Comparison of ENCODE assay signal across 28 mouse cellular contexts in the genomic region with DNA sequence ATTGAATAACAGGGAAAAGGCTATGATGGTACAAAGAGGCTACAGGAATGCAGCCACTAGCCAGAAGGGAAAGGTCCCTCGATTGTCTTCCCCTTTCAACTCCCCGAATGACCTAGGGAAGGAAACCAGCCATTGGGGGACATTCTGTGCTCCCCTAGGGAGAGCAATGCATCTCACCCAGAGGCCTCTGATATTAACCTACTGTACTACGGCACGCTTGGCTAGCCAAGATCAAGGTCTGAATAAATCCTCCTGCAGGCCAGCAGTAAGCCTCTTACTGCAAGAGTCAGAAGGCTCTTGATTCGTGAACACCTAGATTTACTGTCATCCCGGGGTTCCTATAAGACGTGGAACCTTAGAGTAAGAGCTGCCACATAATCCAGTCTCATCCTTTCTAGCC. TPM values are rescaled to one million over a fixed set of nuclear protein-coding genes. Genes with fewer than 3 reads are reported as not detected.
DNase-seq lines count a peak whose midpoint lies in the region; ATAC-seq and TF ChIP-seq lines count a peak whose summit lies in the region.
"Had no signal": no experiment of that assay in that cellular context is flagged by ENCODE, and none has a peak within 500 bp of the region (broad histone marks: within the 10 kb centered on the region; RNA-seq: fewer than 3 reads in every experiment).

No protein-coding gene starts in this region.

- TF ChIP-seq CTCF in kidney, postnatal 0 days (IDR thresholded peaks at IDR 0.05; ENCODE audit: low read depth) = no peak
- no peak for TF ChIP-seq CTCF in midbrain, postnatal 0 days (IDR thresholded peaks at IDR 0.05)

- 58% methylated on average over 7 of the region's 7 CpGs for WGBS in kidney, postnatal 0 days
- 73% methylated on average over 7 of the region's 7 CpGs for WGBS in kidney, embryonic 14.5 days
- WGBS in midbrain, embryonic 13.5 days = 63% methylated on average over 7 of the region's 7 CpGs
- WGBS in midbrain, embryonic 15.5 days = 56% methylated on average over 7 of the region's 7 CpGs
- 59% methylated on average over 7 of the region's 7 CpGs for WGBS in midbrain, postnatal 0 days

- peaks cover 62% of the 10 kb centered on the region for H3K36me3 ChIP-seq in kidney, postnatal 0 days (ENCODE audit: insufficient read depth, low read length)
- H3K36me3 ChIP-seq in kidney, embryonic 14.5 days (ENCODE audit: control insufficient read depth, insufficient read depth, low read length) = peaks cover 89% of the 10 kb centered on the region
- peaks cover 91% of the 10 kb centered on the region for H3K36me3 ChIP-seq in midbrain, embryonic 13.5 days
- H3K36me3 ChIP-seq in midbrain, embryonic 15.5 days (replicated peaks) = peaks cover 70% of the 10 kb centered on the region
- H3K36me3 ChIP-seq in midbrain, postnatal 0 days (ENCODE audit: insufficient read depth, low read length) = peaks cover 86% of the 10 kb centered on the region

- H3K4me2 ChIP-seq in kidney, postnatal 0 days (ENCODE audit: low read length) = no peak overlapping the region
- no peak overlapping the region for H3K4me2 ChIP-seq in kidney, embryonic 14.5 days (replicated peaks; ENCODE audit: low read depth, low read length)
- H3K4me2 ChIP-seq in midbrain, embryonic 13.5 days (replicated peaks) = no peak overlapping the region
- H3K4me2 ChIP-seq in midbrain, embryonic 15.5 days = no peak overlapping the region
- H3K4me2 ChIP-seq in midbrain, postnatal 0 days (ENCODE audit: low read depth, low read length, poor library complexity, severe bottlenecking) = no peak overlapping the region
- H3K4me2 ChIP-seq: embryonic facial prominence, embryonic 13.5 days; forebrain, embryonic 15.5 days; heart, embryonic 11.5 days; hindbrain, embryonic 12.5 days; intestine, embryonic 15.5 days; limb, embryonic 15.5 days; neural tube, embryonic 15.5 days had no signal

- H3K9me3 ChIP-seq in kidney, postnatal 0 days (replicated peaks; ENCODE audit: low read length) = no peaks in the 10 kb centered on the region
- H3K9me3 ChIP-seq in kidney, embryonic 14.5 days (ENCODE audit: control insufficient read depth, low read length) = no peaks in the 10 kb centered on the region
- no peaks in the 10 kb centered on the region for H3K9me3 ChIP-seq in midbrain, embryonic 13.5 days
- H3K9me3 ChIP-seq in midbrain, embryonic 15.5 days = no peaks in the 10 kb centered on the region
- H3K9me3 ChIP-seq in midbrain, postnatal 0 days (ENCODE audit: low read length) = no peaks in the 10 kb centered on the region
- H3K9me3 ChIP-seq: embryonic facial prominence, embryonic 13.5 days; forebrain, embryonic 10.5 days; forebrain, embryonic 15.5 days; hindbrain, embryonic 12.5 days; intestine, embryonic 15.5 days; limb, embryonic 10.5 days; limb, embryonic 15.5 days; megakaryocyte, embryonic 14.5 days; neural tube, embryonic 15.5 days had no signal

- 0 out of 2 replicates have a peak, but pooled peaks have one; percentile 16 for ATAC-seq in kidney, postnatal 0 days (replicated peaks; ENCODE audit: low FRiP score, low read depth)
- ATAC-seq in kidney, embryonic 14.5 days (ENCODE audit: low FRiP score, low TSS enrichment) = no peak
- no peak for ATAC-seq in midbrain, embryonic 13.5 days
- ATAC-seq in midbrain, embryonic 15.5 days (replicated peaks) = no peak
- ATAC-seq in midbrain, postnatal 0 days (ENCODE audit: low FRiP score) = no peak
- ATAC-seq: forebrain, embryonic 15.5 days; hindbrain, postnatal 0 days; intestine, embryonic 15.5 days had no signal

- no peaks in the 10 kb centered on the region; the same call in 1 of the 2 replicates for H3K4me1 ChIP-seq in kidney, postnatal 0 days (replicated peaks; ENCODE audit: insufficient read depth, low read length)
- no peaks in the 10 kb centered on the region for H3K4me1 ChIP-seq in kidney, embryonic 14.5 days (ENCODE audit: control insufficient read depth, insufficient read depth, low read length)
- H3K4me1 ChIP-seq in midbrain, embryonic 13.5 days (replicated peaks) = peaks cover 14% of the 10 kb centered on the region
- peaks cover 6% of the 10 kb centered on the region; the same call in 1 of the 2 replicates for H3K4me1 ChIP-seq in midbrain, embryonic 15.5 days
- no peaks in the 10 kb centered on the region for H3K4me1 ChIP-seq in midbrain, postnatal 0 days (ENCODE audit: insufficient read depth, low read length)
- H3K4me1 ChIP-seq: embryonic facial prominence, embryonic 13.5 days; forebrain, embryonic 15.5 days; hindbrain, embryonic 12.5 days; intestine, embryonic 15.5 days; limb, embryonic 10.5 days; limb, embryonic 15.5 days; neural tube, embryonic 15.5 days had no signal

- DNase-seq in kidney, postnatal 0 days (ENCODE audit: low spot score) = peak; percentile 24
- no peak for DNase-seq in midbrain, postnatal 0 days (ENCODE audit: low spot score)
- no peak for DNase-seq in lung, postnatal 36 days
- DNase-seq: adrenal gland, postnatal 25 days; B cell, adult 2 months; cerebellum, adult 18-20 months; cerebellum, postnatal 10 days; gastrocnemius, postnatal 25 days; heart, adult 18-20 months; heart, postnatal 36 days; layer of hippocampus, adult 9-11 months; lung, postnatal 4 days had no signal

- H3K27me3 ChIP-seq in kidney, postnatal 0 days (ENCODE audit: insufficient read depth, low read length) = no peaks in the 10 kb centered on the region
- no peaks in the 10 kb centered on the region for H3K27me3 ChIP-seq in kidney, embryonic 14.5 days (ENCODE audit: control insufficient read depth, insufficient read depth, low read length)
- H3K27me3 ChIP-seq in midbrain, embryonic 13.5 days = no peaks in the 10 kb centered on the region
- H3K27me3 ChIP-seq in midbrain, embryonic 15.5 days (replicated peaks) = no peaks in the 10 kb centered on the region
- H3K27me3 ChIP-seq in midbrain, postnatal 0 days (ENCODE audit: insufficient read depth, low read length) = no peaks in the 10 kb centered on the region
- H3K27me3 ChIP-seq: embryonic facial prominence, embryonic 13.5 days; forebrain, embryonic 15.5 days; hindbrain, embryonic 12.5 days; intestine, embryonic 15.5 days; limb, embryonic 15.5 days; megakaryocyte, embryonic 14.5 days; neural tube, embryonic 15.5 days had no signal

- H3K9ac ChIP-seq in kidney, postnatal 0 days (ENCODE audit: low read depth, low read length) = no peak overlapping the region
- H3K9ac ChIP-seq in kidney, embryonic 14.5 days (ENCODE audit: low read depth, low read length) = no peak overlapping the region
- H3K9ac ChIP-seq in midbrain, embryonic 13.5 days (replicated peaks) = 0 out of 2 replicates have a peak overlapping the region, but pooled peaks have one; percentile 15
- H3K9ac ChIP-seq in midbrain, embryonic 15.5 days = no peak overlapping the region
- no peak overlapping the region for H3K9ac ChIP-seq in midbrain, postnatal 0 days (replicated peaks; ENCODE audit: low read length, poor library complexity, severe bottlenecking)
- H3K9ac ChIP-seq: embryonic facial prominence, embryonic 13.5 days; forebrain, embryonic 15.5 days; hindbrain, embryonic 12.5 days; intestine, embryonic 15.5 days; limb, embryonic 15.5 days; neural tube, embryonic 15.5 days had no signal

- no peak overlapping the region for H3K27ac ChIP-seq in kidney, postnatal 0 days
- H3K27ac ChIP-seq in kidney, embryonic 14.5 days (ENCODE audit: low read depth, low read length) = no peak overlapping the region
- no peak overlapping the region for H3K27ac ChIP-seq in midbrain, embryonic 13.5 days
- H3K27ac ChIP-seq in midbrain, embryonic 15.5 days = no peak overlapping the region
- H3K27ac ChIP-seq in midbrain, postnatal 0 days (ENCODE audit: low read depth, low read length) = 0 out of 2 replicates have a peak overlapping the region, but pooled peaks have one; percentile 38
- H3K27ac ChIP-seq: embryonic facial prominence, embryonic 13.5 days; forebrain, embryonic 15.5 days; hindbrain, embryonic 12.5 days; hindbrain, postnatal 0 days; intestine, embryonic 15.5 days; limb, embryonic 10.5 days; limb, embryonic 15.5 days; neural tube, embryonic 15.5 days had no signal

- H3K4me3 ChIP-seq in kidney, postnatal 0 days (replicated peaks; ENCODE audit: low read depth, low read length) = no peak overlapping the region
- H3K4me3 ChIP-seq in kidney, embryonic 14.5 days (ENCODE audit: low read length) = no peak overlapping the region
- no peak overlapping the region for H3K4me3 ChIP-seq in midbrain, embryonic 13.5 days (replicated peaks)
- H3K4me3 ChIP-seq in midbrain, embryonic 15.5 days = no peak overlapping the region
- H3K4me3 ChIP-seq in midbrain, postnatal 0 days (ENCODE audit: low read depth, low read length) = no peak overlapping the region
- H3K4me3 ChIP-seq: embryonic facial prominence, embryonic 13.5 days; forebrain, embryonic 10.5 days; forebrain, embryonic 15.5 days; hindbrain, embryonic 12.5 days; intestine, embryonic 15.5 days; limb, embryonic 10.5 days; limb, embryonic 15.5 days; megakaryocyte, embryonic 14.5 days; neural tube, embryonic 15.5 days had no signal

RNA-seq across cellular contexts. Expression of a gene that starts 27.1 kb away (rescaled TPM):
- polyA plus RNA-seq in kidney, postnatal 0 days (2015; fragmentation: Nextera tagmentation; extraction: Ambion mirVana) = 86.4 and 98.4 TPM in 2 replicates
- polyA plus RNA-seq in kidney, embryonic 14.5 days (2014; fragmentation: Nextera tagmentation; extraction: Ambion mirVana) = 70.1 and 158 TPM in 2 replicates
- polyA plus RNA-seq in midbrain, embryonic 13.5 days (2015; fragmentation: Nextera tagmentation; extraction: Ambion mirVana) = 272 and 273 TPM in 2 replicates
- 225 and 227 TPM in 2 replicates for polyA plus RNA-seq in midbrain, embryonic 15.5 days (2015; fragmentation: Nextera tagmentation; extraction: Ambion mirVana)
- 207 and 228 TPM in 2 replicates for total RNA-seq in midbrain, postnatal 0 days (2014; rRNA removed)
- polyA plus RNA-seq in midbrain, postnatal 0 days (2015; fragmentation: Nextera tagmentation; extraction: Ambion mirVana) = 116 and 120 TPM in 2 replicates

RNA-seq across cellular contexts. Expression of a gene that starts 28.1 kb away (rescaled TPM):
- 5.4 and 6.0 TPM in 2 replicates for polyA plus RNA-seq in kidney, postnatal 0 days (2015; fragmentation: Nextera tagmentation; extraction: Ambion mirVana)
- 8.5 and 12.3 TPM in 2 replicates for polyA plus RNA-seq in kidney, embryonic 14.5 days (2014; fragmentation: Nextera tagmentation; extraction: Ambion mirVana)
- polyA plus RNA-seq in midbrain, embryonic 13.5 days (2015; fragmentation: Nextera tagmentation; extraction: Ambion mirVana) = 12.9 and 13.1 TPM in 2 replicates
- 12.4 and 12.8 TPM in 2 replicates for polyA plus RNA-seq in midbrain, embryonic 15.5 days (2015; fragmentation: Nextera tagmentation; extraction: Ambion mirVana)
- total RNA-seq in midbrain, postnatal 0 days (2014; rRNA removed) = 57.4 and 66.2 TPM in 2 replicates
- 9.1 and 10.3 TPM in 2 replicates for polyA plus RNA-seq in midbrain, postnatal 0 days (2015; fragmentation: Nextera tagmentation; extraction: Ambion mirVana)

RNA-seq across cellular contexts. Expression of a gene that starts 44.8 kb away (rescaled TPM):
- polyA plus RNA-seq in kidney, postnatal 0 days (2015; fragmentation: Nextera tagmentation; extraction: Ambion mirVana) = 0.72 and 0.96 TPM in 2 replicates
- polyA plus RNA-seq in kidney, embryonic 14.5 days (2014; fragmentation: Nextera tagmentation; extraction: Ambion mirVana) = 0.58 and 0.77 TPM in 2 replicates
- polyA plus RNA-seq in midbrain, embryonic 13.5 days (2015; fragmentation: Nextera tagmentation; extraction: Ambion mirVana) = 2.8 and 3.0 TPM in 2 replicates
- polyA plus RNA-seq in midbrain, embryonic 15.5 days (2015; fragmentation: Nextera tagmentation; extraction: Ambion mirVana) = 1.8 and 2.4 TPM in 2 replicates
- 0.33 and 0.71 TPM in 2 replicates for total RNA-seq in midbrain, postnatal 0 days (2014; rRNA removed)
- 0.96 and 1.4 TPM in 2 replicates for polyA plus RNA-seq in midbrain, postnatal 0 days (2015; fragmentation: Nextera tagmentation; extraction: Ambion mirVana)

RNA-seq across cellular contexts. Expression of a gene that starts 58.9 kb away (rescaled TPM):
- 0.29 and 0.32 TPM in 2 replicates for polyA plus RNA-seq in kidney, postnatal 0 days (2015; fragmentation: Nextera tagmentation; extraction: Ambion mirVana)
- polyA plus RNA-seq in kidney, embryonic 14.5 days (2014; fragmentation: Nextera tagmentation; extraction: Ambion mirVana) = 0.61 and 0.68 TPM in 2 replicates
- polyA plus RNA-seq in midbrain, embryonic 13.5 days (2015; fragmentation: Nextera tagmentation; extraction: Ambion mirVana) = 0.85 and 1.2 TPM in 2 replicates
- polyA plus RNA-seq in midbrain, embryonic 15.5 days (2015; fragmentation: Nextera tagmentation; extraction: Ambion mirVana) = 0.89 and 1.1 TPM in 2 replicates
- total RNA-seq in midbrain, postnatal 0 days (2014; rRNA removed) = 0.22 and 0.61 TPM in 2 replicates
- polyA plus RNA-seq in midbrain, postnatal 0 days (2015; fragmentation: Nextera tagmentation; extraction: Ambion mirVana) = 0.45 and 0.65 TPM in 2 replicates
- total RNA-seq: common myeloid progenitor, adult 5-6 weeks had no signal
- polyA plus RNA-seq: liver, embryonic 16.5 days had no signal

RNA-seq across cellular contexts. Expression of a gene that starts 59.0 kb away (rescaled TPM):
- polyA plus RNA-seq in kidney, postnatal 0 days (2015; fragmentation: Nextera tagmentation; extraction: Ambion mirVana) = 97.6 and 98.6 TPM in 2 replicates
- 100 and 112 TPM in 2 replicates for polyA plus RNA-seq in kidney, embryonic 14.5 days (2014; fragmentation: Nextera tagmentation; extraction: Ambion mirVana)
- 99.3 and 101 TPM in 2 replicates for polyA plus RNA-seq in midbrain, embryonic 13.5 days (2015; fragmentation: Nextera tagmentation; extraction: Ambion mirVana)
- 115 and 116 TPM in 2 replicates for polyA plus RNA-seq in midbrain, embryonic 15.5 days (2015; fragmentation: Nextera tagmentation; extraction: Ambion mirVana)
- total RNA-seq in midbrain, postnatal 0 days (2014; rRNA removed) = 57.2 and 58.5 TPM in 2 replicates
- polyA plus RNA-seq in midbrain, postnatal 0 days (2015; fragmentation: Nextera tagmentation; extraction: Ambion mirVana) = 111 and 113 TPM in 2 replicates
